Mouse (Mus musculus): ENCODE data around the gene Pcx. TPM values are rescaled to one million over a fixed set of nuclear protein-coding genes. Genes with fewer than 3 reads are reported as not detected.
A peak's percentile ranks its signal among the peaks of the same experiment; 100 is the strongest.

Pcx gene
- polyA plus RNA-seq, 1 experiment from 2014 or later = 19.6 TPM

DNA sequence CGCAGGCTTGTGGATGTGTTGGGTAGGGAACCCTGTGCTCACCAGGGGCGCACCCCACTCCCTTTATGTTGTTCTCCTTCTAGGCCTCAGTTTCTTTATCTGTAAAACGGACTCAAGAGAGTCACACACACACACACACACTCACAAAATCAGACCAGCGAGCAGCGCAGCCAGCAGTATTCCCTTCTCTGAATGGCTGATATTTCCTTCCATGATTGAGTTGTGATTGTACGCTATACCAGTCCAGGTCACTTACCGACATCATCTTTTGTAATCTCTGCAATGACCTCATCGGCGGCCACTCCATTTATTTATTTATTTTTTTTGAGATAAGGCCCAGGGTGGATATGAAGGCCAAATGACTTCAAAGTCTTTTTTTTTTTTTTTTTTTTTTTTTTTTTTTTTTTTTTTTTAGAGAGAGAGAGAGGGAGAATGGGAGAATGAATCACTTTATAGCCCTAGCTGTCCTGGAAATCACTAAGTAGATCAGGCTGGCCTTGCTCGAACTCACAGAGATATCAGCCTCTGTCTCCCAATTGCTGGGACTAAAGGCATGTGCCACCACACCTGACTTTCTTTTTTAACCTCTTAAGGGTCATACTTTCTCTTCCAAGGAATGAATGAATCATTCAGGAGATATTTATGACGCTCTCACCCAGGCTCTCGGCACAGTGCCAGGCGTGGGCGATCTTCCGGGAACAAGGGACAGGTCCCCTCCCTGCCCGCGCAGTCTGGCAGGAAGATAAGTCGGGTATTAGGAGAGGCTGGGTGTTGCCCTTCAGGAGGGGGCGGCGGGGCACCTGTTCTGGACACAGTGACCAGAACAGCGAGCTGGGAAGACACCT lies 32.7 kb upstream of the Pcx start, which contains the start of gene Syt12:
Syt12 (minus strand) TSS at position 103 of the 845 bp plus-strand sequence.
- H3K27me3 ChIP-seq (ENCODE audit: control insufficient read depth, insufficient read depth, low read length) = peaks cover 25% of the 10 kb centered on the region
- no peaks in the 10 kb centered on the region for H3K4me1 ChIP-seq (ENCODE audit: control insufficient read depth, insufficient read depth, low read length)
- ATAC-seq (ENCODE audit: insufficient read depth, low FRiP score, low TSS enrichment) (no peak), DNase-seq (ENCODE audit: low spot score) (no peak)
- peak within 1 kb of the TSS; percentile 49 for H3K9ac ChIP-seq (ENCODE audit: low read length)
- H3K27ac ChIP-seq (ENCODE audit: low read depth, low read length) = no peak within 1 kb of the TSS
- peak within 1 kb of the TSS; percentile 51 for H3K4me3 ChIP-seq (ENCODE audit: low read depth, low read length)
- WGBS = 38% methylated on average over 20 of the region's 21 CpGs
- H3K36me3 ChIP-seq (ENCODE audit: control insufficient read depth, insufficient read depth, low read length) = no peaks in the 10 kb centered on the region
- peak within 1 kb of the TSS; percentile 92 for H3K4me2 ChIP-seq (ENCODE audit: low read depth)
- no peaks in the 10 kb centered on the region for H3K9me3 ChIP-seq (ENCODE audit: control insufficient read depth, low read length)

DNA sequence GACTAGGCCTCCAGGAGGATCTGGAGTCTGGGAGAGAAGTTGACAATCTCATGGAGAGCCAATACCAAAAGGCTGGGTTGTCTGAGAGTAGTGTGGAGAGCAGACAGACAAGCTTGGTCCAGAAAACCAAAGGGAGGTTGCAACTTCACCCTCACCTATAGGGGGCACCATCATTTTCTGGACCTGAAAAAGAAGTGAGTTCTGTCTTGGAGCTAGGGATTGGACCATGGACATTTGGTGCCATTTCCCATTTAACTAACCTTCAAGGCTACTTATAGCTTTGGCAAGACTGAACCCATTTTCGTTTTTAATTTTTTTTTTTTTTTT lies 32.1 kb upstream of the Pcx start:
- Histone ChIP-seq H3K9ac (ENCODE audit: low read length) (no peak overlapping the region), H3K4me3 (ENCODE audit: low read depth, low read length) (no peak overlapping the region), H3K9me3 (ENCODE audit: control insufficient read depth, low read length) (no peaks in the 10 kb centered on the region), H3K27me3 (ENCODE audit: control insufficient read depth, insufficient read depth, low read length) (peaks cover 25% of the 10 kb centered on the region), H3K4me1 (ENCODE audit: control insufficient read depth, insufficient read depth, low read length) (no peaks in the 10 kb centered on the region), H3K36me3 (ENCODE audit: control insufficient read depth, insufficient read depth, low read length) (no peaks in the 10 kb centered on the region), H3K27ac (ENCODE audit: low read depth, low read length) (no peak overlapping the region), H3K4me2 (ENCODE audit: low read depth) (no peak overlapping the region)
- ATAC-seq (ENCODE audit: insufficient read depth, low FRiP score, low TSS enrichment) = no peak
- 40% methylated on average over 1 of the region's 1 CpGs for WGBS
- no peak for DNase-seq (ENCODE audit: low spot score)

DNA sequence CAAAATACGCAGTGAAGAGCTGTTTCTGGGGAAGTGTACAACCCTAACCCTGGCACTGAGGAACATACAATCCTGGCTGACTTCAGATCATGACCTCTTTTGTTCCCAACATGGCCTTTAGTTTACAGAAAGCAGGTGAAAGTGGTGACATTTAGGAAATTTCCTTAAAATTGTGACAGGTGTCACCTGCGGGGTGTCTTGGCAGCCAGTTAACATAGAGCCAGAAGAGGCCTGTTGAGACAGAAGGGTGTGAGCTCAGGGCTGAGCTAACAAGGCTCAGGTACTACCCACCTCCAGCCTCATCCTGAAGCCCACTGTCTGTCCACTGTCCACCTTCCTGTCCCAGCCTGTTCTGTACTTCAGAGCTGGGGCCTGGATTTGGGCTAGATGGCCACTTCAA lies 30.2 kb upstream of the Pcx start:
- peaks cover 20% of the 10 kb centered on the region for H3K27me3 ChIP-seq (ENCODE audit: control insufficient read depth, insufficient read depth, low read length)
- 91% methylated on average over 2 of the region's 2 CpGs for WGBS
- no peak overlapping the region for H3K9ac ChIP-seq (ENCODE audit: low read length)
- H3K36me3 ChIP-seq (ENCODE audit: control insufficient read depth, insufficient read depth, low read length) = no peaks in the 10 kb centered on the region
- H3K9me3 ChIP-seq (ENCODE audit: control insufficient read depth, low read length) = no peaks in the 10 kb centered on the region
- no peak overlapping the region for H3K27ac ChIP-seq (ENCODE audit: low read depth, low read length)
- H3K4me3 ChIP-seq (ENCODE audit: low read depth, low read length) = no peak overlapping the region
- ATAC-seq (ENCODE audit: insufficient read depth, low FRiP score, low TSS enrichment) = no peak
- DNase-seq (ENCODE audit: low spot score) = no peak
- no peak overlapping the region for H3K4me2 ChIP-seq (ENCODE audit: low read depth)
- no peaks in the 10 kb centered on the region for H3K4me1 ChIP-seq (ENCODE audit: control insufficient read depth, insufficient read depth, low read length)

DNA sequence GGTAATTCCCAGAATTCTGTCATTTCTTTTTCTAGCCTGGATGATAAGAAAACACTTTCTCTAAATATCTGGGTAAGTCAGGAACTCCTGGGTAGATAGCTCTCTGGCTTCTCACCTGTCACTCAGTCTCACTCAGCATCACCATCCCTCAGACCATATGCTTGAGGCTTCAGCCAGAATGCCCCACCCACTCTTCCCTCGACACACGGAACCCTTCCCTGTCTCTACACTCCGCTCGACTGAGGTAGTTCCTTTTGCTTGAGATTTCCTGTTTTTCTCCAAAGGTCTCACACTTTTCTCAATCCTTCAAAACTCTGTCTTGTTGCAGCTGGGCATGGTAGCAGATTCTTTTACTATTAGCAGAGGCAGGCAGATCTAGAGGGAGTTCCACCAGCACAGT lies 28.9 kb upstream of the Pcx start:
- Histone ChIP-seq H3K36me3 (ENCODE audit: control insufficient read depth, insufficient read depth, low read length) (no peaks in the 10 kb centered on the region), H3K4me1 (ENCODE audit: control insufficient read depth, insufficient read depth, low read length) (no peaks in the 10 kb centered on the region), H3K27me3 (ENCODE audit: control insufficient read depth, insufficient read depth, low read length) (peaks cover 11% of the 10 kb centered on the region), H3K9me3 (ENCODE audit: control insufficient read depth, low read length) (no peaks in the 10 kb centered on the region), H3K4me3 (ENCODE audit: low read depth, low read length) (no peak overlapping the region), H3K9ac (ENCODE audit: low read length) (no peak overlapping the region), H3K27ac (ENCODE audit: low read depth, low read length) (no peak overlapping the region), H3K4me2 (ENCODE audit: low read depth) (no peak overlapping the region)
- DNase-seq (ENCODE audit: low spot score) (no peak), ATAC-seq (ENCODE audit: insufficient read depth, low FRiP score, low TSS enrichment) (no peak)
- WGBS = 47% methylated on average over 4 of the region's 4 CpGs

DNA sequence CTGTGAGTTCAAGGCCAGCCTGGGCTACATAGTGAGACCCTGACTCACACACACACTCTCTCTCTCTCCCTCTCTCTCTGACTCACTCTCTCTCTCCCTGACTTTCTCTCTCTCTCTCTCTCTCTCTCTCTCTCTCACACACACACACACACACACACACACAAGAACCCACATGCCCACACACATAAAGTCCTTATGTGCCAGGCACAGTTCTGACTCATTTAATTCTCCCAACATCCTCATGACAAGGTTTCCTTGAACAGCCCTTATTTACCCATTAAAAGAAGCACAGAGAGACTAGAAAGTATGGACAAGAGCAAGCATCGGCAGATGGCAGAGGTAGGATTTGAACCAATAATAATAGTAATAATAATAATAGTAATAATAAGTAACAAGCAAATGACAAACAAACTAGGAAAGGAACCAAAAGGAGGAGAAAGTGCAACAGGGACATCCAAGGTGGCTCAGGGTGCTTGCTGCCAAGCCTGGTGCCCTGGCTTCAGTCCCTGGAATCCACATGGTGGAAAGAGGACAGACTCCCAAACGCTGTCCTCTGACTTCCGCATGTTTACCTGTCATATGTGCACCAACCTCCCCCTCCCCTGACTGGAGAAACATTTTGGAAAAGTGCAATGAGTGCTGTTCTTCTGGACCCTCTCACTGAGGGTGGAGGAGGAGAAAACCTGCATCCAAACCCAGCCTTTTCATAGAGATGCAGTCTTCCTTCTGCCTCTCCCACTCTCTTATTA lies 28.0 kb upstream of the Pcx start:
- Histone ChIP-seq H3K4me1 (ENCODE audit: control insufficient read depth, insufficient read depth, low read length) (no peaks in the 10 kb centered on the region), H3K4me2 (ENCODE audit: low read depth) (no peak overlapping the region), H3K27ac (ENCODE audit: low read depth, low read length) (no peak overlapping the region), H3K4me3 (ENCODE audit: low read depth, low read length) (no peak overlapping the region), H3K9me3 (ENCODE audit: control insufficient read depth, low read length) (no peaks in the 10 kb centered on the region), H3K27me3 (ENCODE audit: control insufficient read depth, insufficient read depth, low read length) (peaks cover 1% of the 10 kb centered on the region), H3K36me3 (ENCODE audit: control insufficient read depth, insufficient read depth, low read length) (no peaks in the 10 kb centered on the region), H3K9ac (ENCODE audit: low read length) (no peak overlapping the region)
- ATAC-seq (ENCODE audit: insufficient read depth, low FRiP score, low TSS enrichment) (no peak), DNase-seq (ENCODE audit: low spot score) (no peak)
- 97% methylated on average over 3 of the region's 3 CpGs for WGBS

DNA sequence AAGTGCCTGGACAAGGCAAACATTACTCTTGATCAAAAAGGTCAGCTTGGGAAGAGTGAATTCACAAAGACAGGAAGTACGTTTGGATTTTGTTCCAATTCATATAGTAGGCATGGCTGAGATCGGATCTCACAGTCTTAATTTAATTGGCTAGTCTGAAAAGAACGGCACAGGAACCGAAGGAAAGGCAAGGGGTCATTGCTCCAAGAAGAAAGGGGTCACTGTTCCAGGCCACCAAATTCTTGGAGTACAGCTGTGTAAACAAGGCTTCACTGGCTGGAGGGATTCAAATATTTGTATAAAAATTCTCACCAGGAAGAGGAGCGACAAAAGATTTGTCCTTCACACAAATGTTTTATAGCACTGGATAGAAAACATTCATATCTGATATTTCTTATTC lies 25.3 kb upstream of the Pcx start:
- H3K4me2 ChIP-seq (ENCODE audit: low read depth) = no peak overlapping the region
- ATAC-seq (ENCODE audit: insufficient read depth, low FRiP score, low TSS enrichment) = no peak
- no peaks in the 10 kb centered on the region for H3K27me3 ChIP-seq (ENCODE audit: control insufficient read depth, insufficient read depth, low read length)
- DNase-seq (ENCODE audit: low spot score) = no peak
- no peaks in the 10 kb centered on the region for H3K4me1 ChIP-seq (ENCODE audit: control insufficient read depth, insufficient read depth, low read length)
- H3K4me3 ChIP-seq (ENCODE audit: low read depth, low read length) = no peak overlapping the region
- H3K27ac ChIP-seq (ENCODE audit: low read depth, low read length) = no peak overlapping the region
- H3K36me3 ChIP-seq (ENCODE audit: control insufficient read depth, insufficient read depth, low read length) = no peaks in the 10 kb centered on the region
- no peak overlapping the region for H3K9ac ChIP-seq (ENCODE audit: low read length)
- no peaks in the 10 kb centered on the region for H3K9me3 ChIP-seq (ENCODE audit: control insufficient read depth, low read length)
- 42% methylated on average over 5 of the region's 5 CpGs for WGBS

DNA sequence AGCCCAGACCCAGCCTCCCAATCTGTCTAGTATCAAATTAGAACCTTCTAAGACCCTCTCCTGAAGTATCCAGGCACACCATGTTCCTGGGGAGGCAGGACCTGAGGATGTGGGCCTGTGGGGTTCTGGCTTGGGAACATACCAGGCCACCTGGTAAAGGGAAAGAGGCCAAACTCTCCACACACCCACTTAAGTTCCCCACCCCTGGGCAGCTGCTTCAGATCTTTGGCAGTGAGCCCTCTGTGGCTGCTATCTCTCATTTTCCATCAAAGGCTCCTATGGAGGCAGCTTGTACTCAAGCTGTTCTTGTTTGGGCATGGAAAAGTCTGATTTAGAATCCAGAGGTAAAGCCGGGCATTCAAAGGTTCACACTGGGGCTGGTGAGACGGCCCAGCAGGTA lies 22.4 kb upstream of the Pcx start:
- Histone ChIP-seq H3K4me1 (ENCODE audit: control insufficient read depth, insufficient read depth, low read length) (no peaks in the 10 kb centered on the region), H3K4me2 (ENCODE audit: low read depth) (no peak overlapping the region), H3K9ac (ENCODE audit: low read length) (no peak overlapping the region), H3K27me3 (ENCODE audit: control insufficient read depth, insufficient read depth, low read length) (no peaks in the 10 kb centered on the region), H3K36me3 (ENCODE audit: control insufficient read depth, insufficient read depth, low read length) (no peaks in the 10 kb centered on the region), H3K4me3 (ENCODE audit: low read depth, low read length) (no peak overlapping the region), H3K27ac (ENCODE audit: low read depth, low read length) (no peak overlapping the region), H3K9me3 (ENCODE audit: control insufficient read depth, low read length) (no peaks in the 10 kb centered on the region)
- no peak for DNase-seq (ENCODE audit: low spot score)
- ATAC-seq (ENCODE audit: insufficient read depth, low FRiP score, low TSS enrichment) = no peak
- WGBS = 70% methylated on average over 2 of the region's 2 CpGs

DNA sequence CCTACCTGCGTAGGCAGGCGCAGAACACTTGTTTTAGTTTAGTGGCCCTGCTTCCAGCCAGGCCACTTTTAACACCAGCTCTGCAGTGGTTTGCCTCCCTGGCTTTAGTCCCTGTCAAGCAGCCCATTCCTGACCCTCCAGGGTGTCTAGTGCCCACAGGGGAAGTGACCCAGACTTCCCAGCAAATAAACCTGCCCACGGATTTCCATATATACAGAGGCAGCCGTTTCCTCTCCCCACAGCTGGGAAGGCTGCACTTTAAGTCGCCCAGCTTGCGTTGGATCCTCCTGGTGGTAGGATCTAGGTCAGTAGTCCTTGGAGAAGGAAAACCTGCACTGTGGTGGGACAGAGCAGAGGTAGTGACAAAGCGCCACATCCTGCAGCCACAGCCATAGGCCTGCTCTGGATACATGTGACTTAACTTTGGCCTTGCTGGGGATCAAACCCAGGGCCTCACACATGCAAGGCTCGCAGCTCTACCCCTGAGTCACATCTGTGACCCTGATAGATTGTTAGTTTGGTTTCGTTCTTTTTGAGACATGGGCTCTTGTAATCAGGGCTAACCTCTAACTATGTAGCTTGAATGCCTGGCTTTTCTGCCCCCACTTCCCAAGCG lies 19.1 kb upstream of the Pcx start:
- 62% methylated on average over 10 of the region's 10 CpGs for WGBS
- Histone ChIP-seq H3K27ac (ENCODE audit: low read depth, low read length) (no peak overlapping the region), H3K27me3 (ENCODE audit: control insufficient read depth, insufficient read depth, low read length) (no peaks in the 10 kb centered on the region), H3K36me3 (ENCODE audit: control insufficient read depth, insufficient read depth, low read length) (no peaks in the 10 kb centered on the region), H3K9me3 (ENCODE audit: control insufficient read depth, low read length) (no peaks in the 10 kb centered on the region), H3K9ac (ENCODE audit: low read length) (no peak overlapping the region), H3K4me3 (ENCODE audit: low read depth, low read length) (no peak overlapping the region), H3K4me2 (ENCODE audit: low read depth) (no peak overlapping the region), H3K4me1 (ENCODE audit: control insufficient read depth, insufficient read depth, low read length) (no peaks in the 10 kb centered on the region)
- ATAC-seq (ENCODE audit: insufficient read depth, low FRiP score, low TSS enrichment) (no peak), DNase-seq (ENCODE audit: low spot score) (no peak)
